Comparison of ENCODE assay signal across 8 mouse cellular contexts in the genomic region with DNA sequence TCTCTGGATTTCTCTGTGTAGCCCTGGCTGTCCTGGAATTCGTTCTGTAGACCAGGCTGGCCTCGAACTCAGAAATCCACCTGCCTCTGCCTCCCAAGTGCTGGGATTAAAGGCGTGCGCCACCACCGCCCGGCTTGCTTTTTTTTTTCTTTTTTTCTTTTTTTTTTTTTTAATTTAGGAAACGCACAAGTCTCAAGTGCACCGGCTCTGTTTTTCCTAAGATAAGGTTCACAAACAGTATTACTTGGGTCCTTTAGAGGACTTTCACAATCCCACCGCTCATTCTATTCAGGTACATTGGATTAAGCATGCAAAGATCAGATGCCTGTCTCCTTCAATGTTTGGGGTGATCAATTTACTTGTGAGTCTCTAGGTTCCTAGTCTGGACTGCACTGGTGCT. TPM values are rescaled to one million over a fixed set of nuclear protein-coding genes. Genes with fewer than 3 reads are reported as not detected.
DNase-seq lines count a peak whose midpoint lies in the region; ATAC-seq lines count a peak whose summit lies in the region.

No protein-coding gene starts in this region.

- peak overlapping the region; percentile 67 for H3K4me3 ChIP-seq in kidney, embryonic 14.5 days (ENCODE audit: low read length)
- peak overlapping the region; percentile 96 for H3K4me3 ChIP-seq in hindbrain, embryonic 15.5 days
- H3K4me3 ChIP-seq in midbrain, embryonic 14.5 days (replicated peaks; ENCODE audit: low read depth, low read length): peak overlapping the region; percentile 78

- H3K27me3 ChIP-seq in kidney, embryonic 14.5 days (ENCODE audit: control insufficient read depth, insufficient read depth, low read length): no peaks in the 10 kb centered on the region
- H3K27me3 ChIP-seq in hindbrain, embryonic 15.5 days: no peaks in the 10 kb centered on the region
- H3K27me3 ChIP-seq in midbrain, embryonic 14.5 days (ENCODE audit: control insufficient read depth, insufficient read depth, low read length): no peaks in the 10 kb centered on the region

- H3K4me2 ChIP-seq in kidney, embryonic 14.5 days (replicated peaks; ENCODE audit: low read depth, low read length): peak overlapping the region; percentile 55
- peak overlapping the region; percentile 78 for H3K4me2 ChIP-seq in hindbrain, embryonic 15.5 days
- peak overlapping the region; percentile 76 for H3K4me2 ChIP-seq in midbrain, embryonic 14.5 days (ENCODE audit: low read length)

- H3K4me1 ChIP-seq in kidney, embryonic 14.5 days (ENCODE audit: control insufficient read depth, insufficient read depth, low read length): peaks cover 14% of the 10 kb centered on the region
- peaks cover 14% of the 10 kb centered on the region for H3K4me1 ChIP-seq in hindbrain, embryonic 15.5 days (replicated peaks)
- peaks cover 6% of the 10 kb centered on the region for H3K4me1 ChIP-seq in midbrain, embryonic 14.5 days (ENCODE audit: control insufficient read depth, insufficient read depth, low read length)

- H3K9me3 ChIP-seq in kidney, embryonic 14.5 days (ENCODE audit: control insufficient read depth, low read length): no peaks in the 10 kb centered on the region
- no peaks in the 10 kb centered on the region for H3K9me3 ChIP-seq in hindbrain, embryonic 15.5 days
- H3K9me3 ChIP-seq in midbrain, embryonic 14.5 days (ENCODE audit: control insufficient read depth, low read length): no peaks in the 10 kb centered on the region

- DNase-seq in kidney, adult 18-20 months: no peak
- DNase-seq in brain, embryonic 18.5 days (ENCODE audit: low read depth, low spot score): peak; percentile 4
- DNase-seq in midbrain, embryonic 14.5 days: no peak
- DNase-seq in frontal cortex, adult 2 months (ENCODE audit: extremely low spot score in 1 of 2, low spot score in 1 of 2): no peak
- no peak for DNase-seq in layer of hippocampus, adult 9-10 months (ENCODE audit: low spot score)
- DNase-seq in kidney, postnatal 14 days: no peak

- 77% methylated on average over 9 of the region's 9 CpGs for WGBS in kidney, embryonic 14.5 days
- 69% methylated on average over 9 of the region's 9 CpGs for WGBS in hindbrain, embryonic 15.5 days
- WGBS in midbrain, embryonic 14.5 days: 71% methylated on average over 9 of the region's 9 CpGs

- peak overlapping the region; percentile 90 for H3K9ac ChIP-seq in kidney, embryonic 14.5 days (ENCODE audit: low read depth, low read length)
- peak overlapping the region; percentile 96 for H3K9ac ChIP-seq in hindbrain, embryonic 15.5 days
- H3K9ac ChIP-seq in midbrain, embryonic 14.5 days (replicated peaks; ENCODE audit: low read length): peak overlapping the region; percentile 69

- peak overlapping the region; percentile 84 for H3K27ac ChIP-seq in kidney, embryonic 14.5 days (ENCODE audit: low read depth, low read length)
- H3K27ac ChIP-seq in hindbrain, embryonic 15.5 days (replicated peaks): peak overlapping the region; percentile 92
- peak overlapping the region; percentile 81 for H3K27ac ChIP-seq in midbrain, embryonic 14.5 days (replicated peaks; ENCODE audit: low read depth, low read length)

- ATAC-seq in kidney, embryonic 14.5 days (ENCODE audit: low FRiP score, low TSS enrichment): no peak
- no peak for ATAC-seq in hindbrain, embryonic 15.5 days (ENCODE audit: low FRiP score, low read depth)
- ATAC-seq in midbrain, embryonic 14.5 days (ENCODE audit: low FRiP score, low TSS enrichment): no peak

- H3K36me3 ChIP-seq in kidney, embryonic 14.5 days (ENCODE audit: control insufficient read depth, insufficient read depth, low read length): no peaks in the 10 kb centered on the region
- no peaks in the 10 kb centered on the region for H3K36me3 ChIP-seq in hindbrain, embryonic 15.5 days
- H3K36me3 ChIP-seq in midbrain, embryonic 14.5 days (ENCODE audit: control insufficient read depth, insufficient read depth, low read length): no peaks in the 10 kb centered on the region

RNA-seq across cellular contexts. Expression of a gene that starts 0.7 kb away (rescaled TPM):
- polyA plus RNA-seq in kidney, embryonic 14.5 days (2014; fragmentation: Nextera tagmentation; extraction: Ambion mirVana): 16.5 and 18.2 TPM in 2 replicates
- 13.2 and 13.8 TPM in 2 replicates for polyA plus RNA-seq in hindbrain, embryonic 15.5 days (2015; fragmentation: Nextera tagmentation; extraction: Ambion mirVana)
- 24.5 and 26.1 TPM in 2 replicates for polyA plus RNA-seq in midbrain, embryonic 14.5 days (2014; fragmentation: Nextera tagmentation; extraction: Ambion mirVana)
- polyA plus RNA-seq in frontal cortex, adult 2 months (2012; rRNA removed): 17.3 and 18.0 TPM in 2 replicates
